Mouse (Mus musculus) brown adipose tissue, adult 24 weeks (tissue): ENCODE data around the gene Dntt. TPM values are rescaled to one million over a fixed set of nuclear protein-coding genes. Genes with fewer than 3 reads are reported as not detected.

Experiments
- H3K27ac ChIP-seq: fragments of 200-500 bp; replicated peaks from 2 replicates; pipeline ENCODE4 v1.5.1; 2012; ENCODE audit warnings: low read depth, mild to moderate bottlenecking, low read length
- H3K4me1 ChIP-seq: fragments of 200-500 bp; 2 replicates; pipeline ENCODE4 v1.6.1; 2012; ENCODE audit warnings: low read length, mixed read lengths; ENCODE audit not compliant: control insufficient read depth, insufficient read depth, insufficient read length
- H3K4me3 ChIP-seq: fragments of 200-500 bp; 2 replicates; pipeline ENCODE4 v1.5.1; 2012; ENCODE audit warnings: low read depth, mild to moderate bottlenecking, low read length, moderate library complexity; ENCODE audit not compliant: insufficient read depth
- polyA plus RNA-seq: library from polyadenylated mRNA; stranded (reverse); fragments of >200 nt; gene quantifications from 2 replicates; pipeline ENCODE4 v1.2.4, GENCODE M21; 2012; ENCODE audit not compliant: missing spikeins, insufficient read depth, insufficient read length

The Dntt gene
- polyA plus RNA-seq, 1 experiment, result not detected

DNA sequence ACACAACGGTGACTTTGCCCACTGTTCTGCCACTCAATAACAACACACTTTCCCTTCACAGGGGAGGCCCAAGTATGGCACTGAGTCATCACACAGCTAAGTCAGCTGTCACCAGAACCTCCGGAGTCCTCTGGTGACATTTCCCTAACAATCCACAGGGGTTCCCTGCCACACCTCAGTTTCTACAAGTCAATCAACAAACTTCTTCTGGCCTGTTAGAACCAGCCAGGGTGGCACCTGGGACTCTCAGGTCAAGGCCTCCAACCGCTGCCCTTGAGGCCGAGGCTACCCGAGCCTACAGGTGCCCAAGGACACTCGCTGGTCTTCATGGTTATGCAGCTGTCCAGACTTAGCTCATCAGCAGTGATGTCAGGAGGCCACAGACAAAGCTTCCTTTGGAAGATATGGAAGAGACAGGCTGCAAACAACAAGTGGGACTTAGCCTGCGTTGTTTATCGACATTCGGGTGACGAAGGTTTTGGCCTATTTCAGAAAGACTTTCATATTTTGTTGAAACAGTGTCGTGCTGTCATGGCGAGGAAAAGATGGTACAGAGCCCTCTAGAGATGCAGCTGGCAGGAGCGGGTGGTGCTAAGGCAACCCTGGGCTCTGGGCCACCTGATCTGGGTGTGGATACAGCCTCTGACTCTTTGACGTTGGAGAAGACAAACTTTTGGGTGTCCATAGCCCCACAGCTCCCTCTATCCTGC lies 44.8 kb downstream of the Dntt start:
- no peak overlapping the region for H3K4me3 ChIP-seq
- no peak overlapping the region for H3K27ac ChIP-seq
- no peaks in the 10 kb centered on the region for H3K4me1 ChIP-seq

DNA sequence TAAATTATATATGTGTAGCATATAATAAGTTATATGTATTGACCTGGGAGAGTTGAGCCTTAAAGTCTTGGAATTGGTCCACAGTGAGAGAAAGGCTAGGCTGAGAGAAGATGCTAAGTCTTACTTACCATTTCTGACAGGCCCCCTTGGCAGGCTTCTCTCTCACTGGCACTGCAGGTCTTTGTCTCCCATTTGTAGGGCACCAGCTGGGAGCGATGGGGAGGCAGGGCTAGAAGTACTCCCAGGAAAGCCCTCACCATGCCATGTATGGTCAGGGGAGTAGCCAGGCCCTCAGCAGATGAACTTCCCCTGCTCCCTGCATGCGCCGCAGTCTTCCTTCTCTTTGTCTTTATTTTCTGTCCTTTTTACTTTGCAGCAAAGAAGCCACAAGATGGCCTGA lies 47.8 kb downstream of the Dntt start, which contains the start of gene Opalin:
TSS of gene Opalin (minus strand) at position 208 of the 400 bp plus-strand sequence.
- Histone ChIP-seq H3K4me3 (no peak within 1 kb of the TSS), H3K4me1 (no peaks in the 10 kb centered on the region), H3K27ac (no peak within 1 kb of the TSS)

DNA sequence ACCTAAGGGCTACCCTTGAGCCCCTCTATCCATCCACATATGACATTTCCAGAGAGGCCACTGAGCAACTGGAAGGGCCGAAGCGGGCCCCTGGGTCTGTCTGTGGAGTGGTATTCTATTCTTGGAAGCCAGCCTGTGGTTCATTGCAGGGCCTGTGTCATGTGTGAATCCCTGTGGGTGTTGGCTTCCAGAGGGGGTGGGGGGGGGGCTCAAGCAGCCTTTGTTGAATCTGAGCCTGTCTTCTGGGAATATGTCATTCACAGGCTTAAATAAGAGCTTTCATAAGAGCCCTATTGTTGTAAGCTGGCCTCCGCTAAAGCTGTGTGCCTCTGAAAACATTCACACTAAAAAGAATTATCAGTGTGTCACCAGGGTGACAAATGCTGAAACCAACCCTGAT lies 52.5 kb downstream of the Dntt start:
- no peak overlapping the region for H3K27ac ChIP-seq
- H3K4me1 ChIP-seq, result no peaks in the 10 kb centered on the region
- H3K4me3 ChIP-seq, result no peak overlapping the region

DNA sequence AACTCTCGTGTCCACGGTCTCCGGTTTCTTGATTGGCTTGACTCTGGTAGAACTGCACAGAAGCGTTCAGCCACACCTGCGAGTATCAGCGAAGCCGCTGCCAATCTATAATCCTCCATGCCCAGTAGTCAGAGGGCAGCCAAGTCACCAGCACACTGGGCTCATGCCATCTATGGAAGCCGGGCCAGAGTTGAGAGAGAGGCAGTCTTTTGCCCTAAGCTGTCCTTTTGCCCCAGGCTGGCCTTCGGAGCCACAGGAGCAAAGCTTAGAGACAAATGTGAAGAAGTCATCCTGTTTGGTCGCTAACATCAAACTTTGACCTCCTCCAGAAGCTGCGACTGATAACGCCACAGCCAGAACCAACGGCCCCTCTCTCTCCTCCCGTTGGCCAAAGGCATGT lies 54.6 kb downstream of the Dntt start:
- Histone ChIP-seq H3K4me1 (no peaks in the 10 kb centered on the region), H3K4me3 (no peak overlapping the region)

DNA sequence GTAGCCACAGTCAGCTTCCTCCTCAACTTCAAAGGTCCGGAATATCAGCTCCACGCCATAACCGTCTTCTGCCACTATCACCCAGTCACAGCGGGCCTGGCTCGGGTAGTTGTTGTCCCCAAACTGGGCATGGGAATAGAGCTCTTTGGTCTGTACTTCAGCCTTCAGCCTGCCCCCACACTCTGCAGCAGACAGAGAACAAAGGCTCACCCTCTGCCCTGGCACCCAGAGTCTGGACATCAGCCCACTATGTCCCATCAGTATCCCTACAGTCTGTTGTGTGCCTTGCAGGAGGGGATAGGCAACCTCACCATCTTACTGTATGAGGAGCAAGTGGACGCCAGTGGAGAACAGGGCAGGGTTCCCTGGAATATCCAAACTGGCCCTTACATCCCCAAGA lies 57.2 kb downstream of the Dntt start:
- H3K4me3 ChIP-seq, result no peak overlapping the region
- H3K4me1 ChIP-seq, result no peaks in the 10 kb centered on the region
- no peak overlapping the region for H3K27ac ChIP-seq

More for the DNA sequence above, 54.6 kb downstream of the Dntt start:
- no peak overlapping the region for H3K27ac ChIP-seq

DNA sequence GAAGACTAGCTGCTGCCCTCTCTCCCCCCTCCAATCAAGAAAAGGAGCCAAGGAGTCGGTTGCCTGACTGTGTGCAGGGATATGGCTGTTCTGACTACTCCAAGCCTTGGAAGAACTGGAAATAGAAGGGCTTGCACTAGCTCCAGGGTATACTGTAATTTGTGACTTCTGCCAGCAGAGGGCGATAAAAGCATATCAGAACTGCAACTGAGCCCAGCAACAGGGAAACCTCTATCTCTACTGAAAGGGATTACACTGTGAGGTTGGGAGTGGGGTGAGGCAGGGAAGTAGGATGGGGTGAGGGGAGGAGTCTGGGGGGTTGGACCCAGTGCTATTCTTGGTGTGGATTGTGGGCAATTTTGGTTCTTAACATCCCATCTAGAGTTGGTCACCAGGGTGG lies 57.6 kb downstream of the Dntt start:
- Histone ChIP-seq H3K4me1 (no peaks in the 10 kb centered on the region), H3K4me3 (no peak overlapping the region), H3K27ac (no peak overlapping the region)

DNA sequence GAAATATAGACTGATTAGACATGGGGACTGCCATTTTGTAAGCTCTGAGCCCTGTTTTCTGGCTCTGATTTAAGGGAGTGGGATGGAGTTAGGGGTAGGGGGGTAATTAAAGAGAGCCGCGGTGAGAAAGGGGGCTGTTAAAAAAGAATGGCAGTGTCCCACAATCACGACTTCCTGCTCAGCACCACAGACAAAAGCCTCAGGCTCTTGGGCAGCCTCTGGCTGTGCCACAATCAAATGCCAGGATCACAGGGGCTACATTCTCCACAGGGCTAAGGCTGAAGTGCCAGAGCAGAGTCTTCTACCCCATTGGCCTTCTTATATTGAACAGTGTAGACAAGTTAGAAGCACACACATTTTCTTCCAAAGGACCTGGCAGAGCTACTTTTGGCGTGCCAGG lies 58.8 kb downstream of the Dntt start:
- Histone ChIP-seq H3K4me1 (no peaks in the 10 kb centered on the region), H3K4me3 (no peak overlapping the region), H3K27ac (no peak overlapping the region)

DNA sequence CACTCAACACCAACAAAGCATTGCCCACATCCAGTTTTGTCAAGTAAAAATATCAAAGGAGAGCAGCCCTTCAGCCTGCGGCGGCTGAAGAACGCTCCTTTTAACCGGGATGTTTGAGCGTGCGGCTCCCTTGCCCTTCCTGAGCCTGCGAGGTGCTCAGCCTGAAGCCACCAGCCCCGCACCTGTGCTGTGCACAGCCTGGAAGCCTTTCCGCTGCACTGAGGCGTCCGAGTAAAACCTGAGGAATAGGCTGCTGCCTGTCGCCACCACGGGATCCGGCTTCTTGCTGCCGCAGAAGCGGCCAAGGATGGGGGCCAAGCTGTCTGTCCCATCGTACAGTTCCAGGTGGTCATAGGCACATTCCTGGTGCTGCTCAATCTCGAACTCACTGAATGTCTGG lies 59.4 kb downstream of the Dntt start:
- Histone ChIP-seq H3K4me1 (no peaks in the 10 kb centered on the region), H3K27ac (no peak overlapping the region), H3K4me3 (no peak overlapping the region)

DNA sequence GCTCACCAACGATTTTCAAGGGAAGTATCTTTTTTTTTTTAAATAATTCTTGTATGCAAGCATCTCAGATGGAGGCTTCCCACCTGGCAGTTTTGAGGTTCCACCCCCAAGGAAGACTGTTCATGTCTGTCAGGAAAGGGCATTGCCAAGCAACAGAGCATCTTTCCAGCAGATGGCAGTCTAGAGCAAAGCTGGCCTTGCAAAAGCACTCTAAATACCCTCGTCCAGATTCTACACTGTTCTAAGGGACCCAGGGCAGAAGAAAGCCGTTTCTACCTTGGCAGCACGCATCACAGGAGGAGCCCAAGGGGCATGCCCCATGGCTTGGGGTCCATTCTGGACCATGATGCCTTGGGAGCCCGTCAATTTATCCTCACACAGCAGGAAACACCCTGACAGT lies 60.8 kb downstream of the Dntt start:
- Histone ChIP-seq H3K4me3 (no peak overlapping the region), H3K27ac (no peak overlapping the region), H3K4me1 (no peaks in the 10 kb centered on the region)

DNA sequence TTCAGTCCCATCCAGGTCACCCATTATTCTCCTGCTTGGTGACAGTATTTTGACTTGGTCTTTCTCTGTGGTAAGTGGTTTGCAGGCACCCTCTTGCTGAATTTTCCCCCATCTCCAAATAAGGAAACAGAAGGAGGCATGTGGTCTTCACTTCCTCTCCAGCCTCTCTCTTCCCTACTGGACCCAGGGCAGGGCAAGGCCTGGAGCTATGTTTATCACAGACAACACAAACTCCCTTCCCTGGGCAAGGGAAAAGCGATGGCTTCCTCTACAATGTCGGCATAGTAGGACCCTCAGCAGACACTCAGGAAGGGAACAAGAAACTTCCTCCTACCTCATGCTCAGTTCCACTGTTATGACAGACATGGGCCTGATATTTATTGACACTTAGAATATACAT lies 62.8 kb downstream of the Dntt start:
- Histone ChIP-seq H3K4me1 (no peaks in the 10 kb centered on the region), H3K27ac (no peak overlapping the region), H3K4me3 (no peak overlapping the region)

DNA sequence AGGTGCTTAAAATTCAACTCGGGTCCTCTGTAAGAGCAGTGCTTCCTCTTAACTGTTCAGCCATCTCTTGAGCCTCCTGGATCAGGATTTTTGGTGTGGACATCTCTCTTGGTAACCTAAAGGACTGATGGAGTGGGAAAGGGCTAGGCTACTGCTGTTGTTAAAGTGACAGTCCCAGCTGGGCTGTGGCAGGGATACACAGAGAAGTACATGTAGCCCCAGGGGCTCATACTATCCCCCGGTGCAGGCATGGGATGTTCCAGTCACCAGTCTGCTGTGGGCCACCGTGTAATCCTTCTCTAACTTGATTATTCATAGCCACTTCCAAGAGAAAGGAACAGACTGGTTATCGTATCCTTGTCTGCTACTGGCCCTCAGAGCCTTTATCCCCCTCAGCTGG lies 68.0 kb downstream of the Dntt start:
- Histone ChIP-seq H3K4me1 (no peaks in the 10 kb centered on the region), H3K27ac (no peak overlapping the region), H3K4me3 (no peak overlapping the region)

DNA sequence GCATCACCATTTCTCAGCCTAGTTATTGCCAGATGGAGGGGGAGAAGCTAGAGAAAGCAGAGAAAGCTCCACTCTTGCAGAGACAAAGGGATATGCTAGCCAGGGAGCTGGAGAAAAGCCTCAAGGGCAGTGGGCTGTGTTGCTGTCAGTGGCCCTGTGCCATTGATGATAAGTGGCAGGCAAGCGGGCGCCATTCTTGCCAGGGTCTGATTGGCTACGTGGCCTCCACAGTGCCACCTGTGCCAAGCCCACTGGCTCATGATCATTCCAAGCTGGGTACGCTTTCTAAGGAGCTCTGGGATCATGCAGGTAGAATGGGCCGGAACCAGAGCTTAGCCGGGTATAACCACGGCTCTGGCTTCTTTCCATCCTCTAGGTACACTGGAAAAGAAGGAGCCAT lies 71.8 kb downstream of the Dntt start:
- Histone ChIP-seq H3K27ac (no peak overlapping the region), H3K4me1 (no peaks in the 10 kb centered on the region), H3K4me3 (no peak overlapping the region)

DNA sequence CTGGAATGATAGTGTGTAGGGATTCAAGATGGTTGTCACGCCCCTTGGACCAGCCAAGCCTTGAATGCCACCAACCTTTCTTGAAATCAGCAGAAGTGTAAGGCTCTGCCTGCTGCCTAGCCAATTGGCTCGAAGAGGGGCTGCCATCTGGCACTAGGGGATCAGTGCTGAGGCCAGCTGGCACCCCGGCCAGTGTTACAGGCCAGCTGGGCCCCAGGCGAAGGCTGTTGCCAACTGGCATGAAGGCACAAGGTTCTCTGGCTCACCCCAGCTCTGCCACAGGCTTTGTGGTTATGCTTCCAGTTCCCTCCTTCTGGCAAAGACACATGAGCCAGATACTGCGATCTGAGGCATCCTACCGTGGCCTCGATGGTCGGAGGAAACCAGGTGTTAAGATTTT lies 72.3 kb downstream of the Dntt start:
- no peak overlapping the region for H3K27ac ChIP-seq
- H3K4me3 ChIP-seq, result no peak overlapping the region

DNA sequence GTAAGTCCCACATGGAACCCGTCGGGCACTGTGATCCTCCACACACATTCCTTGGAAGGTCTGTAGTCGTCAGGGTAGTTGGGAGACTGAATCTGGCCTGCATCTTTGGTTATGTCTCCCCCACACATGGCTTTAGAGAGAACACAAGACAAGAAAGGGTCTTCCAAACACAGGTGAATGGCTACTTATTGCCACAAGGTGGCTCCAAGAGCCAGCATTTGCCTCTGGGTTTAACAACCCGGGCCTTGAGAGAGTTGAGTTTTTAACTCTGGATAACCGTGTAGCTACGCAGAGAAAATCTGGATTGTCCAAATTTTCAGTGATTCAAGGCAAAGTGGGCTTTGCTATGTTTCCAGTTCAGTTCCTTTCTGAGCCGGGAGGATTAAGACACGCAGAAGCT lies 75.8 kb downstream of the Dntt start:
- H3K4me1 ChIP-seq, result no peaks in the 10 kb centered on the region; the same call in 1 of the 2 replicates
- no peak overlapping the region for H3K27ac ChIP-seq

More for the DNA sequence above, 72.3 kb downstream of the Dntt start:
- no peaks in the 10 kb centered on the region for H3K4me1 ChIP-seq

DNA sequence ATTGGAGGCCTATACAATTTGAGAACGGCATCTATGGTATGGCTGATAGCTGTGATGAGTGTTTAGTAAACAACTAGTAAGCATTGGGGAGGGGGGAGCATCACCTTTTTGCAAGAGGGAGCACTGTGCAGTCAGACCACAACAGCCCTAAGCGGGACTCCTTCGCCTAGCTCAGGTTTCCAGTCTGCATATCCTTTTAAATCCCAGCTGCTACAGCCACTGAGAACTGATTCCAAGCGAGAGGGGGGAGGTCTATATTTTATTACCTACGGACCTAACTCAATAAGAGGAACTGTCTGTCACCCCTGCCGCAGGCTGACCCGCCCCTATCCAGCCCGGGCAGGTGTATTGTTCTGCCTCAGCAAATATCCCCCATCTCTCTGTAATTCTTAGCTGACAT lies 78.5 kb downstream of the Dntt start:
- Histone ChIP-seq H3K27ac (no peak overlapping the region), H3K4me3 (no peak overlapping the region), H3K4me1 (no peaks in the 10 kb centered on the region; the same call in 1 of the 2 replicates)

More for the DNA sequence above, 75.8 kb downstream of the Dntt start:
- no peak overlapping the region for H3K4me3 ChIP-seq

DNA sequence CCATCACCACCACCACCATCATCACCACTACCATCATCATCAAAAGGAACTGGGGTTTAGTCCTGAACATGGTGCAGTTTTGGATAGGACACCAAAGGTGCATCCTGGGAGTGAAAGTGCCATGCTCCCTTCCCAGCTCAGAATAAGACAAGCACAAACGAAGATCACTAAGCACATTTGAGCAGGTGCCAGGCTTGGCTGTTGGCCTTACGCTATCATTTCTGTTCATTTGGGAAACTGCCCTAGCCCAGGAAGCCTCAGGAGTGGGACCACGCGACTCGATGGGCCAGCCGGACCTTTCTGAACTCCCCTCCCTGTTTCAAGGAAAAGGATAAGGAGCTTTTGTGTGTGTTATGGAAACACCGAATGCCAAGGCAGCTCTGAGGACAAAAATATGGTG lies 79.6 kb downstream of the Dntt start:
- no peak overlapping the region for H3K27ac ChIP-seq
- H3K4me3 ChIP-seq, result no peak overlapping the region
- H3K4me1 ChIP-seq, result no peaks in the 10 kb centered on the region; the same call in 1 of the 2 replicates
